Mouse (Mus musculus): ENCODE data around the gene Rbm11. TPM values are rescaled to one million over a fixed set of nuclear protein-coding genes. Genes with fewer than 3 reads are reported as not detected.

The Rbm11 gene
- 0.84 and 0.99 TPM in 2 replicates for polyA plus RNA-seq (2016; fragmentation: Nextera tagmentation; extraction: Ambion mirVana)

DNA sequence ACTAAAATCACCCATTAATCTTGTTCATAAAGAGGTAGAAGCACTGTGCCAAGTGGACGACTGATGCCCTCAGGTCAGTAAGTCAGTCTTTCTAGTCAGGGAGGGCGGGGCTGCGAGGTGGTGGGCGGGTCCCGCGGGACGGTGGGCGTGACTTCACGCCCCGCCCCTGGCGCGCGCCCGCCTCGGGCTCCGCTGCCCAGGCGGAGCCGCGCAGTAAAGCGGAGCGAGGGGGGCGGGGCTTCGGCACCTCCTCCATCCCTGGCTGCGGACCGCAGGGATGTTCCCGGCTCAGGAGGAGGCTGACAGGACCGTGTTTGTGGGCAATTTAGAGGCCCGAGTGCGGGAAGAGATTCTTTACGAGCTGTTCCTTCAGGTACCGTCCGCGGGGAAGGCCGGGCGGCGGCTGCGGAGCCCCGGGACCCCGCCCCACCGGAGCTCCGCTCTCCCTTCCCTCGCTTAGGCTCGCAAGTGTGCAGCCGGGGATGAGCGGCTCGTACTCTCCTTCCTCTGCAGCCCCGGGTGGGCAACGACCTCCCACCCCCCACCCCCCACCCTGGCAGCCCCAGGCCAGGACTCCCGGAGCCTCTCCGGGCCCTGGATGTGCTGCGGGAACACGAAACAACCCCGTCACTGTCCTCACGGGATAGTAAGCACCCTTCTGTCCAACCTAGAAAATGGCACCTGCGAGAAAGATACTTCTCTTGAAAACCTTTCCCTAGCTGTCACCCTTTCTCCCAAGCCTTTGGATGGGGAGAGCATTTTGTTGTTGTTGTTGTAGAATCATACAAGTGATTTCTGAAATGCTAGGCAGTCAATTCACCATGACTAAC, at the start of gene Rbm11:
TSS of gene Rbm11 (plus strand) at position 174 of the 830 bp plus-strand sequence.
- peak; percentile 97 for ATAC-seq (ENCODE audit: low FRiP score, low read depth)
- no peaks in the 10 kb centered on the region for H3K9me3 ChIP-seq
- H3K4me3 ChIP-seq: peak within 1 kb of the TSS; percentile 74
- H3K27me3 ChIP-seq: no peaks in the 10 kb centered on the region
- peak within 1 kb of the TSS; percentile 81 for H3K4me2 ChIP-seq (replicated peaks)
- H3K36me3 ChIP-seq: no peaks in the 10 kb centered on the region
- 0 out of 2 replicates have a peak, but pooled peaks cover 6% of the 10 kb centered on the region for H3K4me1 ChIP-seq
- H3K27ac ChIP-seq (replicated peaks): peak within 1 kb of the TSS; percentile 60
- WGBS: under 1% methylated on average over 55 of the region's 55 CpGs
- H3K9ac ChIP-seq (replicated peaks): peak within 1 kb of the TSS; percentile 64

- Histone ChIP-seq H3K4me1 (no peaks in the 10 kb centered on the region), H3K27me3 (no peaks in the 10 kb centered on the region), H3K4me2 (replicated peaks) (no peak overlapping the region), H3K9ac (replicated peaks) (no peak overlapping the region), H3K9me3 (no peaks in the 10 kb centered on the region), H3K4me3 (no peak overlapping the region), H3K27ac (replicated peaks) (no peak overlapping the region), H3K36me3 (no peaks in the 10 kb centered on the region)
- WGBS: 89% methylated on average over 1 of the region's 1 CpGs
- no peak for ATAC-seq (ENCODE audit: low FRiP score, low read depth)
Observed at GRCm38 (mm10) chr16:75545310-75545709, 47.3 kb upstream of the Rbm11 start.

DNA sequence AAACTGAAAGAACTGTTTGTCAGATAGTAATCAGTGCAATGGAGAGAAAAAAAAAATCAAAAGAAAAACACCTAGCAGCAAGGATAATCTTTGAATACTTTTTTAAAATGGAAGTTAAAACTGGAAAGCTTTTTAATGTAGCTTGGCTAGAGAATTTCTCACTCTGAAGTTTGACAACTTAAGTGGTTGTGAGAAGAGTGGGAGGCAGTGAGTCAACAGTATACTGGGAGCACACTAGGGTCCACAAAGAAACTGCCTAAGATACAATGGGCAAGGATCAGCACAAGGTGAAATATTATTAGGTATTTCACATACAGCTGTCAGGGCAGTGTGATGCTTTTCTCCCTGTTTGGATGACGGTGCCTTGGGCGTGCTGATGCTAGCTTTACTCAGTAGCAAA, 29.7 kb upstream of the Rbm11 start:
- Histone ChIP-seq H3K36me3 (no peaks in the 10 kb centered on the region), H3K4me3 (no peak overlapping the region), H3K9ac (replicated peaks) (no peak overlapping the region), H3K4me2 (replicated peaks) (no peak overlapping the region), H3K9me3 (no peaks in the 10 kb centered on the region), H3K27me3 (no peaks in the 10 kb centered on the region), H3K4me1 (no peaks in the 10 kb centered on the region), H3K27ac (replicated peaks) (no peak overlapping the region)
- no peak for ATAC-seq (ENCODE audit: low FRiP score, low read depth)
- 98% methylated on average over 2 of the region's 2 CpGs for WGBS

- no peak overlapping the region for H3K9ac ChIP-seq (replicated peaks)
- no peak overlapping the region for H3K27ac ChIP-seq (replicated peaks)
- H3K4me2 ChIP-seq (replicated peaks): no peak overlapping the region
- WGBS: 83% methylated on average over 5 of the region's 5 CpGs
- H3K4me3 ChIP-seq: no peak overlapping the region
- no peaks in the 10 kb centered on the region for H3K27me3 ChIP-seq
- H3K9me3 ChIP-seq: no peaks in the 10 kb centered on the region
- no peaks in the 10 kb centered on the region for H3K36me3 ChIP-seq
- ATAC-seq (ENCODE audit: low FRiP score, low read depth): no peak
- H3K4me1 ChIP-seq: no peaks in the 10 kb centered on the region
Observed at GRCm38 (mm10) chr16:75582279-75582678, 10.4 kb upstream of the Rbm11 start.

GRCm38 (mm10) chr16:75585961-75586360, 6.7 kb upstream of the Rbm11 start, which contains the start of gene Lipi:
Gene Lipi, minus strand, starts transcription at chr16:75586061.
- Histone ChIP-seq H3K27ac (replicated peaks) (no peak within 1 kb of the TSS), H3K4me3 (no peak within 1 kb of the TSS), H3K27me3 (no peaks in the 10 kb centered on the region), H3K9me3 (no peaks in the 10 kb centered on the region), H3K4me2 (replicated peaks) (no peak within 1 kb of the TSS), H3K4me1 (no peaks in the 10 kb centered on the region), H3K36me3 (no peaks in the 10 kb centered on the region), H3K9ac (replicated peaks) (no peak within 1 kb of the TSS)
- no peak for ATAC-seq (ENCODE audit: low FRiP score, low read depth)
- WGBS: 68% methylated on average over 7 of the region's 7 CpGs

GRCm38 (mm10) chr16:75586466-75586865, 6.2 kb upstream of the Rbm11 start:
- 38% methylated on average over 3 of the region's 3 CpGs for WGBS
- Histone ChIP-seq H3K9ac (replicated peaks) (no peak overlapping the region), H3K9me3 (no peaks in the 10 kb centered on the region), H3K4me2 (replicated peaks) (no peak overlapping the region), H3K27me3 (no peaks in the 10 kb centered on the region), H3K4me1 (no peaks in the 10 kb centered on the region), H3K27ac (replicated peaks) (no peak overlapping the region), H3K4me3 (no peak overlapping the region), H3K36me3 (no peaks in the 10 kb centered on the region)
- no peak for ATAC-seq (ENCODE audit: low FRiP score, low read depth)

- peak overlapping the region; percentile 64 for H3K9ac ChIP-seq (replicated peaks)
- ATAC-seq (ENCODE audit: low FRiP score, low read depth): peak; percentile 21
- no peak overlapping the region for H3K27ac ChIP-seq (replicated peaks)
- H3K4me2 ChIP-seq (replicated peaks): peak overlapping the region; percentile 81
- no peaks in the 10 kb centered on the region for H3K36me3 ChIP-seq
- H3K4me1 ChIP-seq: 0 out of 2 replicates have a peak, but pooled peaks cover 6% of the 10 kb centered on the region
- no peaks in the 10 kb centered on the region for H3K27me3 ChIP-seq
- 9% methylated on average over 15 of the region's 15 CpGs for WGBS
- H3K9me3 ChIP-seq: no peaks in the 10 kb centered on the region
- peak overlapping the region; percentile 74 for H3K4me3 ChIP-seq
Observed at GRCm38 (mm10) chr16:75593501-75594183, 998 bp downstream of the Rbm11 start.

DNA sequence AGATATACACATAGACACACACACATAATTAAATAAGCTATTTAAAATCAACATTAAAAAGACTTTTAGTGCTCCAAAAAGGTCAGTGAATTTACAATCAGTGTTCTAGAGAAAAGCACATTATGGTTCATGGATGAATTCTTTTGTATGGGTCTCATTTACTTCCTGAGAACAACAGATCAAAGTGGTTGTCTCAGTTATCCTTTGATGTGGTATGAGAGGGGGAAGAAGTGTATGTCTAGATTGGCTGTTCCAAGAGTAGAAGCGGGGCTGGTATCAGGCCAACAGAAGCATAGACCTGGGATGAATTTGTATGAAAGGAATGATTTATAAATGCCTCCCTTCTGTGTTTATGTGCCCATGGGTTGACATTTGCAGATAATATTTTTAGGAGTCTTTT, 13.8 kb downstream of the Rbm11 start:
- no peak overlapping the region for H3K27ac ChIP-seq (replicated peaks)
- no peaks in the 10 kb centered on the region for H3K9me3 ChIP-seq
- no peaks in the 10 kb centered on the region for H3K27me3 ChIP-seq
- no peaks in the 10 kb centered on the region for H3K36me3 ChIP-seq
- ATAC-seq (ENCODE audit: low FRiP score, low read depth): no peak
- no peak overlapping the region for H3K4me2 ChIP-seq (replicated peaks)
- H3K4me3 ChIP-seq: no peak overlapping the region
- 58% methylated on average over 1 of the region's 1 CpGs for WGBS
- no peak overlapping the region for H3K9ac ChIP-seq (replicated peaks)
- no peaks in the 10 kb centered on the region for H3K4me1 ChIP-seq

DNA sequence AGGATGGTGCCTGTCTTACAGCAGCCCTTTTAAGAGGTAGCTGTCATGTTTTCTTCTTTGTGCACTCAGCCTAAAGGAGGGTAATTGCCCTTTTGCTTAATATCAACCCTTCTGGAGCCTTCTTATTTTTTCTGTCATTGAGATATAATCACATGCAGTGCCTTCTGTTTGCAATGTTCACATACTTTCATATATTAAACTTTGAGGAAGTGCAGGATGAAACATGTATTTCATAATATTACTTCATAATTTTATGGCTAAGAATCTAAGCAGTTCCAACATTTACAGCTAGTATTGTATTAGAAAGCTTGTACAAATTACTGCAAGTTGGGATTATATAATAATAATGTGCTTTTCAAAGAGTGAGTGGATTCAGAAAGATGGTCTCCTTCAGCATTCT, 19.9 kb downstream of the Rbm11 start:
- no peak overlapping the region for H3K9ac ChIP-seq (replicated peaks)
- H3K27me3 ChIP-seq: no peaks in the 10 kb centered on the region
- H3K4me2 ChIP-seq (replicated peaks): no peak overlapping the region
- H3K36me3 ChIP-seq: no peaks in the 10 kb centered on the region
- no peaks in the 10 kb centered on the region for H3K9me3 ChIP-seq
- no peak for ATAC-seq (ENCODE audit: low FRiP score, low read depth)
- H3K4me3 ChIP-seq: no peak overlapping the region
- H3K27ac ChIP-seq (replicated peaks): no peak overlapping the region
- no peaks in the 10 kb centered on the region for H3K4me1 ChIP-seq

GRCm38 (mm10) chr16:75617651-75618349, 25.2 kb downstream of the Rbm11 start:
- Histone ChIP-seq H3K27ac (replicated peaks) (no peak overlapping the region), H3K36me3 (no peaks in the 10 kb centered on the region), H3K9me3 (no peaks in the 10 kb centered on the region), H3K4me2 (replicated peaks) (no peak overlapping the region), H3K4me1 (no peaks in the 10 kb centered on the region), H3K4me3 (no peak overlapping the region), H3K9ac (replicated peaks) (no peak overlapping the region), H3K27me3 (no peaks in the 10 kb centered on the region)
- peak; percentile 62 for ATAC-seq (ENCODE audit: low FRiP score, low read depth)
- WGBS: 74% methylated on average over 2 of the region's 2 CpGs

DNA sequence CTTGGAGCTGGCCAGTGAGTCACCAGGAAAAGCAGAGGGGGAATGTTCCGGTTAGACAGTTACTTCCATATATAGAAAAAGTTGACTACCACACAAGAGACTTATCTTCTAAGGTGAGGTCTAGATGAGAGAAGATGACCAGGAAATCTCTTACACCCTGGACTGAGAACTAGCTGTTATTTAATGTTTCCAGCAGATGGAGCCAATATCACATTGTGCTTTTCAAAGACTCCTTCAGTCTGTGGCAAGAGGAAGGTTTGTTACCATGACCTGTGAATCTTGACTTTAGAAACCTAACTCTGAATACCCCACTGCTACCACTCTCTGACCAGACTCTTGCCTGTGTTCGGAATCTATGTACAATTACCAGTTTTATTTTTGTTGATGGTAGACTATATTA, 35.2 kb downstream of the Rbm11 start:
- no peak for ATAC-seq (ENCODE audit: low FRiP score, low read depth)
- WGBS: 90% methylated on average over 2 of the region's 2 CpGs
- H3K9me3 ChIP-seq: no peaks in the 10 kb centered on the region
- H3K9ac ChIP-seq (replicated peaks): no peak overlapping the region
- H3K4me3 ChIP-seq: no peak overlapping the region
- no peak overlapping the region for H3K27ac ChIP-seq (replicated peaks)
- no peaks in the 10 kb centered on the region for H3K4me1 ChIP-seq
- H3K36me3 ChIP-seq: no peaks in the 10 kb centered on the region
- no peaks in the 10 kb centered on the region for H3K27me3 ChIP-seq
- no peak overlapping the region for H3K4me2 ChIP-seq (replicated peaks)
